Mouse (Mus musculus) fat pad, adult 2 months (tissue): ENCODE results near the gene Ubr3.

Experiments
- DNase-seq: peaks from one replicate; pipeline ENCODE4 v3.0.0-alpha.2; 2011; ENCODE audit warnings: low read depth, low spot score; ENCODE audit errors: extremely low read depth

Ubr3 gene

DNA sequence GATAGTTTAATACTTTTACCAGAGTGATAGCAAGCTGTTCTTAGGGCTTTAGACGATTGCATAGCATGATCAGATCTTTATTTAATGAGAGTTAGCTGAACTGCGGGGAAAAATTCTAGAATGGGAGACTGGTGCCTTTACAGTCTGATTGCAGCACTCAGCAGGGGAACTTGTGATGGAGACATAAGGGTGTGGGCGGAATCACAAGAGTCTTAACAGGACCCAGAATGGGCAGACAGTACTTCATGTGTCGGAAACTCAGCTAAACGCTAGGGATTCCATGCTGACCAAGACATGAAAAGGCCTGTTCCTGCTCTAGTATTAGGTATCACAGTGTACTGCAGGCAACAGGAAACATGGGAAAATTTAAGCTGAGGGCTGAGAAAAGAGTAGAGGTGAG is 128.7 kb downstream of the Ubr3 start:
- no peak for DNase-seq

DNA sequence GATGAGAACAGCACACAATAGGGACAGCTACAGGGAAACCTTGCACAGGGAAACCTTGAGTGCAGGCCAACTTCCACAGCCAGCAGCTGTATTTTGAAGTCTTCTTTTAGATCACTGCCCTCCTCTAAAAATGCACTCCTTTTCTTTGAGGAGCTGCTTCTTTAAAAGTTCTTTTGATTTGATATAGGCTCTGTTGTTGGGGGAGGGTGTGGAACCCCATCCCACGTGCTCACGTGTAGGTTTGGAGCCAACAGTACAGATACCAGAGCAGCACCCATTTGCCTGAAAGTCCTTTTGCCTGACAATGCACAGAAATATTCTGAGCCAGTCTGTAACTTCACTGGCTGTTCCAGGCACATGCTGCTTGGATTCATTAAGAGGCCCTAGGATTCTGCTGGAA is 134.4 kb downstream of the Ubr3 start:
- no peak for DNase-seq

DNA sequence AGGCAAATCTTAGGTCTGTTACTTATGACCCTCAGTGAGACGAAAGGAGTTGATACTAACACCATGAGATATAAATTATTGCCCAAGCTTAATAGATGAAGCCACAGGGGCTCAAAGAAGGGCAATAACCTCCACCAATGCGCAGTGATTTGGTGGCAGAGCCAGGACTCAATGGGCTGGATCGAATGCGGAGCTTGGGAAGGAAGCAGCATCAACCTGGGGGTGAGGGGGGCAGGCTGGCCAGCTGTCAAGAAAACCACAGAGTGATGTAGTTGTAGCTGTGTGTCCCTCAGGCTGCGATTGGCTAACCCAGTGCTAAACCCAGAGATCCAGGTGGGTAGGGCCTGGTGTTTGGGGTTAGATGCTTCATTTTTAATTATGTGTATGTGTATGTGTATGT is 137.8 kb downstream of the Ubr3 start:
- no peak for DNase-seq

DNA sequence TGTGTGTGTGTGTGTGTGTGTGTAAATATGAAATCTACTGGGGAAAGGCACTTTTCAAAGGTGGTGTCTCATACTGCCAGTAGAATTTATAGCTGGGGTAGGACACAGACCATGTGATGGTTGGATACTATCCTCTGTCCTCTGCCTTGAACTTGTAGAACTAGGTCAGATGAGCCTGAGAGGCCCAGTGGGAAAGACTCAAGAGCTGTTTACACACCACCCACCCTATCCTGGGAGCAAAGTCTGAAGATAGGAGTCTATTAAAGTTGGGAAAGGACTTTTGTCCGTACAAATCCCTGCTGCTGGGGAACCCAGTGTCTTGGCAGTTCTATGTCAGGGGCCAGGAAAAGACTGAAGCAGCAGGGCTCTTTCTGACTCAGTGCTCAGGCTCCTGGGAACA is 138.3 kb downstream of the Ubr3 start:
- DNase-seq = no peak

DNA sequence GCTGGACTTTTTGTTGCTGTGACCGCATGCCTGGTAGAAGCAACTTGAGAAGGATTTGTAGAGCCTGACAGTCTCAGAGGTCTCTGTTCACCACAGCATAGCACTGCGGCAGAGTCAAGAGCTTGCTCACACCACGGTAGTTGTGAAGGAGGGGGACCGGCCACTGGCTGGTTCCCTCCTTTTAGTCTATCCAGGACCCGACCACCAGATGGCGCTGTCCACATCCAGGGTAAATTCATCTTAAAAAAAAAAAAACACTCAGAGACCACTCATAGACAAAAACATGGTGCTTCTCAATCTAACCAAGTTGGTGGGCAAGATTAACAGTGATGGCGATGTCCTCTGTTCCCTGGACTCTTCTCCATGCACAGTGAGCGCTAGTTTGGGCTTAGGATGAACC is 140.2 kb downstream of the Ubr3 start:
- no peak for DNase-seq

DNA sequence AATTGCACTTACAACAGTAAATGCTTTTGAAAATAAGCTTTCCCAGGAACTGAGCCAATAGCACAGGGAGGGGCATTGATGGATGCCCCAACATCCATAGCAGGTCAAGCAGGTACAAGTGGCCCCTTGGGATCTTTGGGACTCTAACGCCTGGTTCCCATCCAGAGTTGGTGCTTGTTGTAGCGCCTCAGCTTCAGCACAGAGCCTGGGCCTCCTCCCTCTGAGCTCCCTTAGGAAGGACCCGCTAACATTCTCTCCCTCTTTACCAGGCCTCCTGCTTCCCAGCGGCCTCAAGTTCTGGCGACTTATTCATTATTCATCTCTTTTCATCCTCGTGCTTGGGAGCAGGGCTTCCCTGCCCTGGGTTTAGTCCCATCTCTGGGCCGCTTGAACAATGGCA is 141.7 kb downstream of the Ubr3 start, which contains the start of gene Myo3b:
Gene Myo3b, plus strand, starts transcription at position 375 of the 400 bp plus-strand sequence.
- DNase-seq = no peak

DNA sequence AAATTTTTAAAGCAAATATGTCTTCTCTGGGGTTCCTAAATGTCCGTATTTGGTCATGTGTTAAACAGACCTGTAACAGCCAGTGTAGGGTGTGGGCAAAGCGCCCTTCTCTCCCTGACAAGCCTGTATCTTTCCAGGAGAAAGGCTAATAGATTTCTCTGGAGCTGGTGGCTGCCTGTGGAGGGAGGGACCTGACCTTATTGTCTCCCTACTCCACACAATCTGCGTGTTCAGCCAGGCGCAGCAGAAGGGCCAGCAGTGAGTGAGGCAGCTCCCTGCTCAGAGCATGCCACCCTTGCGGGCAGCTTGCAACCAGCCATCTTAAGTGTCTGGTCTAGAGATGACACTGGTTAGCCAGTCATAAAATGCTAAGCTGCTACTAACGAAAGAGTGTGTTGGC is 147.4 kb downstream of the Ubr3 start:
- no peak for DNase-seq

DNA sequence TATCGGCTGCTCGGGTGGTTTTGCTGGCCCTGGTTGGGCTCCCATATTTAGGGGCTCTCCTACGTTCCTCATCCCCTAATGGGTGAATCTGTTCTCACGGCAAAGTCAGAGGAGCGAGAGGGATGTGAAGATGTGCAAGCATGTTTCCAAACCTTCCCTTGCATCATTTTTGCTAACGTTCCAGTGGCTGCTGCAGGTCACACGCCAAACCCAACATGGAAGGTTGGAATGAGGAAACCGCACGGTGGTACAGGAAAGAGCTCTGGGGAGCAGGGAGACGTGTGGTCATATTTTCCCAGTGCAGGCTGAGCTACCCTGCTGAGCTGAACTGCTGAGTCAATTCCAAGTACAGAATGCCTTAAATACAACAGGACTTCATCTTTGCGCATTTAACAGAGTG is 150.8 kb downstream of the Ubr3 start:
- no peak for DNase-seq

DNA sequence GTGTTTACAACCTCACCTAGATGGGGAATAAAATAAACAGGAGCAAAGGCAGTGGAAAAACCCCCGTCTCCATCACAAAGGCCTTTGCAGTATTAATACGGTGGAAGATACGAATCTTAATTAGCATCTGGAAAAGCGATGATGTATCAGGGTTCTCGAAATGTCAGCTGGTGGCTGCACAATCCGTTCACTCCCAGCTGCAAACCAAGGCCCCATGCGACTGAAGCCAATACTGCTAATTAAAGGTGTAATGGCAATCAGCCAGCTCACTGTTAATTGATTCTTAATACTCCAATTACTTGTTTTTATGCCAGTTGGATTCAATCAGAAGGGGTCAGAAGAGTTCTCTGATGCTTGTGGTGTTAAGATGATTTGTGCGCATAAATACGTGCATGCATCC is 156.8 kb downstream of the Ubr3 start:
- no peak for DNase-seq

DNA sequence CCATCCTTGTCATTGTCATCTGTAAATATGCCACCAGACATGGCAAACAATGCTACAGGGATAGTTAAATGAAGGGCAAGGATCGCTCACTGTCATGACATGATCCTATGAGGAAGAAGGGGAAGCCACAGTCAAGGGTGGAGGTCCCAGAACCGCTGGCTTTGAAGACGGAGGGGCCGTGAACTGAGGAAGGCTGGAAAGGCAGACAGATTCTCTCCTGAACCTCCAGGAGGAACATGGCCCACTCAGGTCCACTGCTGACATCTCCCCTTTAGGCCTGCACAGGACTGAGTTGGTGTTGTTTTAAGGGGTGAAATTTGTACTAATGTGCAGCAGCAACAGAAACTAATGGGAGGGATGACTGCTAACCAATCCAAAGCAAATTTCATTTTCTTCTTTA is 161.2 kb downstream of the Ubr3 start:
- no peak for DNase-seq

DNA sequence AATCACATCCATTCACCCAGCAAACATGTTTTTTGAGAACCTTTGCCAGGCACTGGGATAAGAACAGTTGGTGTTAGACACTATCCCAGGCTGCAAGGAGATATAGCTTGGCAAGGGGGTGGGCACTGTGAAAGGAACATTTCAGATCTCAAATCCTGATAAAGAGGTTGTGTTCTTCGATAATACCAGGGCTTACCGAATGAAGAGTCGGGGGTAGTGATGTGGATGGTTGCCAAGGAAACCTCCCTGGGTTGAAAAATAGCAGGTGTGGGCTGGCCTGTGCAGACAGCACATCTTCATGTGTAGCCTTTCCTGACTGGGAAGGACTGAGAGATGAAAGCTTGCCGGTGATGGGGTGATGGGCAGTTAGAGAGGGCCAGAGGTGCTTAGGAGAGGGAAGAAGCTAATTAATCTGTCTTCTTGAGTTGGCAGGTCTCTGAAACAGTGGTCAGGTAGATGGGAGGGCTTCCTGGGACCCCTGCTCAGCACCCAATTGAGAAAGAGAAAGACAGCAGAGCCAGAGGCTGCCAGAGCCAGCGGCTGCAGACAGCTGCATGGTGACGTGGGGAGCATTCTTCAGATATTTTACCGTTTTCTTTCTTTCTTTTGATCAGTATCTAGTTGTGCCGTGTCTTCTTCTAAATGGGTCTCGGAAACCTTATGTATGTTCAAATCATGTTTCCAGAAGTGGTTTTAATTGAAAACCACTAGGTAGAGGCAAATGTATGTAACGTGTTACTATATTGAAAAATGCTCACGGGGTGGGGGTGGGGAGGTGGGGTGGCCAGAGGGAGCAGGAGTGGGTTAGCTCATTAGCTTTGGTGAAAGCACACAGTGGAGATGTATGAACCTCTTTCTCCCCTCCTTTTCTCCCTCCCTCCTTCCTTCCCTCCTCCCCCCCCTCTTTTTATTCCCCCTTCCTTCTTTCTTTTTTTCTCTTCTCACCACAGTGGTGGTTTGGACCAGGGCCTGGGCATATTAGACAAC is 163.6 kb downstream of the Ubr3 start:
- no peak for DNase-seq

DNA sequence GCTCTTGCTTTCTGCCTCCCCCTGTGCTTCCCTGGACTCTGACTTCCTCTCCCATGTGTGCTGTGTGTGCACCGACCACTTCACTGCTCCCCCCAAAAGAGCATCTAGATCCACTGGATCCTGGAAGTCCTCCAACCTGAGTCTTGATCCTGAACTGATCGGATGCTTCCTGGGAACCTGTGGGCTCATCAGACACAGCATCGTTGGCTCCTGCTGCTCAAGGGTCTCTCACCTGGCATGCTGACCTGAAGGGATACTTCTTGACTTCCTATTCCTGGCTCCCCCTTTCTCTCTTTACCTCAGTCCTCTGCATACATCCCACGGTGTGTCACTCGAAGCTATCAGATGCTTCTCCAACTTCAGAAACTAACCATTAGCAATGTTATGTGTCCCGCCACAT is 168.1 kb downstream of the Ubr3 start:
- no peak for DNase-seq

DNA sequence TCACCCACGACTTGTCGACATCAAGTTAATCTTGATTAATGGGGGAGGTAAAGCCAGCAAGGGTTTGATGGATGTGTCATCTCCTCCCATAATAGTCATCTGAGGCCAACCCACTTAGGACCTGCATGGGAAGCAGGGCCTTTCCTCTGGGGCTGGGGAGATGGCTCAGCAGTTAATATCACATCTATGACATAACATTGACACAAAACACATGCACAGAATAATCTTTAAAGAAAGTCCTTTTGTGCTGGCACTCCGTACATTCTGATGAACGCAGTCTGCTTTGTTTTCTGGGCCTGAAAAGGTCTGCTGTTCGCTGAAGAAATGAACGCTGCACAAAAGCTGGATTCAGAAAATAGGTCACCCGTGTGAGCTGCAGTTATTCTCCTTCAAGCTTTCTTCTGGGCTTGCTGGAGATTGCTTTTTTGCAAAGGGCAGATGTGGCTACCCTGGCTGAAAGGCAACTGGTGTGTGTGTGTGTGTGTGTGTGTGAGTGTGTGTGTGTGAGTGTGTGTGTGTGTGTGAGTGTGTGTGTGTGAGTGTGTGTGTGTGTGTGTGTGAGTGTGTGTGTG is 168.8 kb downstream of the Ubr3 start:
- DNase-seq = no peak

DNA sequence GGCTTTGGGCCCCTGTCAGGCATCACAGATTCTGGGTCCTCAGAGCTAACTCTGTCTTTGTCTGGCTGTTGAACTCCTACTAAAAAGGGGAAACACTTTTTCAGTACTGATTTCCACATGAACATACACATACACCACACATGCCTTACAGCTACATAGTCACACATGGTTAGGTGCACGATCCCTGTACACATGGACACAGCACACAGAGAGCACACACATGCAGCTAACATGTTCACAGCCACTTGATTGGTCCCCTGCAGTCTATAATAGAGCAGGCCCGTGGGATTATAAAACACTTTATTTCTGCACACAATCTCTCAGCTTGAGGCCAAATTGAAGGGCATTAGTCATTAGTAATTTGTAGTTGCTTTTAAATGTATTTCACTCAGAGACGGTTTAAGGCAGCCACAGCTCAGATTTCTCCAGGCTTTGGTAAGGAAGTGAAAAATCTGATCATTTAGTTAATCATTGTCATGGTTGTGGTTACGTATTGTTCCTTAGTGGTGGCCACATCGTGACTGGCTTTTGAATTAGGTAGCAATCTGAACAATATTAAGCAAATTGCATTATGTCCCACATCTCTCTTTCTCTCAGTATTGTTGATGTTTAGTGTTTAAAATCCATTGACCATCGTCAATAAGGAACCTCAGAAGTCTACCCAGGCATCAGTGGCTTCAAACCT is 169.4 kb downstream of the Ubr3 start:
- DNase-seq = no peak

DNA sequence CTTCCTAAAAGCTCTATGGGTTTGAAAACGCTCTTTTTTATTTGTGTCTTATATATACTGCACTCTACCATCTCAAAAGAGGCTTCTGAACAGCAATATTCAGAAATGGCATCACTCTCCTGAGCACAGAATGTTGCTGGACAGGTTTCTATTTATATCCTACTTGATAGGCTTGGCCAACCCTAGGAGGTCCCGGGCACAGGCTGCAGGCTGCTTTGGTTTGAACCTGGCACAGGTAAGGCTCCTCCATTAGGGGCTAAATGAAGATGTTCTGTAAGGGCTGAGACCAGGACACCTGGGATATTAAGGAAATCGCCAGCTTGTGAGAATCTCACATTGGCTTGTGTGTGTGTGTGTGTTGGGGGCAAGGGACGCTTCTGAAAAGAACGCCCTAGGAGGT is 172.8 kb downstream of the Ubr3 start:
- DNase-seq = no peak
